Mouse (Mus musculus) C2C12 (cell line): Measurements from ENCODE around the gene Etl4.

Experiments used
- CEBPB ChIP-seq: IDR thresholded peaks from one replicate; pipeline ENCODE4 v1.6.1; 2011; ENCODE audit warnings: low read depth, mild to moderate bottlenecking, control low read depth, moderate library complexity
- CTCF ChIP-seq: IDR thresholded peaks from one replicate; pipeline ENCODE4 v1.5.1; 2011; ENCODE audit not compliant: control insufficient read depth, insufficient read depth, insufficient read length
- FOSL1 ChIP-seq: IDR thresholded peaks from one replicate; pipeline ENCODE4 v1.8.0; 2011; ENCODE audit warnings: mild to moderate bottlenecking, low read length; ENCODE audit not compliant: poor library complexity, insufficient read depth, severe bottlenecking
- MAX ChIP-seq: IDR thresholded peaks from one replicate; pipeline ENCODE4 v1.6.1; 2011; ENCODE audit warnings: mild to moderate bottlenecking, control low read depth
- MYOG ChIP-seq: IDR thresholded peaks from one replicate; pipeline ENCODE4 v1.6.1; 2011; ENCODE audit not compliant: control insufficient read depth, insufficient read length; ENCODE audit errors: extremely low read depth
- USF1 ChIP-seq: IDR thresholded peaks from one replicate; pipeline ENCODE4 v1.6.1; 2011; ENCODE audit warnings: low read depth, mild to moderate bottlenecking, control low read depth, moderate library complexity

- no peak for TF ChIP-seq CTCF
- no peak for TF ChIP-seq MYOG
- no peak for TF ChIP-seq FOSL1
- TF ChIP-seq MAX = no peak
- no peak for TF ChIP-seq CEBPB
- no peak for TF ChIP-seq USF1
These were observed 828.3 kb downstream of the Etl4 start for GRCm38 (mm10) chr2:20737837-20738236.
